Comparison of ENCODE assay signal across 22 mouse cellular contexts in the genomic region with DNA sequence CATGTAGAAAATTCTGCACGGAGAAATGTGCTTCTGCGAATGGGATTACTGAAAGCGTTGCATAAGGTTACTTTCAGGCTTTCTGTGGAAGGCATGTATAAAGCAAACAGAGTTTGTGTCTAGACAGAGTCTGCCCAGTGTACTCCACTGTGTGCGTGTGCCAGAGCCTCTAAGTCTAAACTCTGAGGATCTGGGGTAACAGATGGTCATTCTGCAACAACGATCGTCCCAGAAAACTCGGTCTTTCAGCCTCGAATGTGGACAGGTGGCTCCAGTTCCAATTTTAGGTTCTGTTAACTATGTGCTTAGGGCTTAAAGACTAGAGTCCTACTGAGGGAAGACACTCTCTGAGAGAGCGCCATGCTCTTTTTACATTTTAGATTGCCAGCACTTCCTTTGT. TPM values are rescaled to one million over a fixed set of nuclear protein-coding genes. Genes with fewer than 3 reads are reported as not detected.
DNase-seq lines count a peak whose midpoint lies in the region; ATAC-seq lines count a peak whose summit lies in the region.
"Had no signal": no experiment of that assay in that cellular context is flagged by ENCODE, and none has a peak within 500 bp of the region (broad histone marks: within the 10 kb centered on the region; RNA-seq: fewer than 3 reads in every experiment).

No protein-coding gene starts in this region.

- intact Hi-C loops in left cerebral cortex, postnatal 14 days (cut with DNase I) = no loop called here

- no peak for DNase-seq in frontal cortex, postnatal 25 days (ENCODE audit: low spot score in 2 of 2)
- peak; percentile 19 to 38 for DNase-seq in left cerebral cortex, postnatal 14 days (ENCODE audit: low spot score in 2 of 2)
- no peak for DNase-seq in left cerebral cortex, adult 11 months (ENCODE audit: low spot score)
- DNase-seq in brain, adult 2 months (ENCODE audit: low read depth, low spot score) = peak; percentile 84
- DNase-seq in layer of hippocampus, postnatal 14 days (ENCODE audit: low spot score in 2 of 2) = peak; percentile 9 to 15
- DNase-seq in thymus, adult 18-20 months = no peak
- DNase-seq: adrenal gland, postnatal 25 days; heart, postnatal 36 days; kidney, adult 8-10 months; kidney, postnatal 10 days; left cerebral cortex, postnatal 4 days; lung, embryonic 14.5 days; thymus, adult 2 months; thymus, postnatal 4 days had no signal

- ATAC-seq in frontal cortex, adult (ENCODE audit: low TSS enrichment) = peak; percentile 72
- ATAC-seq: forebrain, embryonic 13.5 days; midbrain, embryonic 13.5 days had no signal

RNA-seq across cellular contexts. Expression of a gene that starts 18.1 kb away (rescaled TPM):
- 10 to 100 TPM; 21.8 to 21.9 TPM for total RNA-seq in left cerebral cortex, postnatal 14 days (2021)
- 10 to 100 TPM; 23.0 to 23.9 TPM for total RNA-seq in layer of hippocampus, postnatal 14 days (2021)

RNA-seq across cellular contexts. Expression of a gene that starts 18.1 kb away (rescaled TPM):
- 10 to 100 TPM; 40.6 to 41.6 TPM for total RNA-seq in left cerebral cortex, postnatal 14 days (2021)
- 10 to 100 TPM; 40.2 to 42.4 TPM for total RNA-seq in layer of hippocampus, postnatal 14 days (2021)

RNA-seq across cellular contexts. Expression of a gene that starts 42.3 kb away (rescaled TPM):
- total RNA-seq in left cerebral cortex, postnatal 14 days (2021) = 1 to 10 TPM; 1.1 to 2.1 TPM
- total RNA-seq in layer of hippocampus, postnatal 14 days (2021) = 1 to 10 TPM; 2.9 to 3.0 TPM
- total RNA-seq: gastrocnemius, adult 8-10 months had no signal

RNA-seq across cellular contexts. Expression of a gene that starts 48.3 kb away (rescaled TPM):
- under 1 TPM; 0.20 to 0.36 TPM for total RNA-seq in left cerebral cortex, postnatal 14 days (2021)
- total RNA-seq in layer of hippocampus, postnatal 14 days (2021) = under 1 TPM; 0.30 to 0.36 TPM
- total RNA-seq: adrenal gland, postnatal 25 days; ES-E14; gastrocnemius, adult 8-10 months; heart, postnatal 36 days; megakaryocyte, adult 5-6 weeks; monocyte, adult 5-6 weeks; neutrophil, adult 5-6 weeks had no signal

Comparison
In these comparisons a context has a peak if more than half of its experiments do, and no peak if none do; other contexts are left out.
1. DNase-seq: peak in left cerebral cortex, postnatal 14 days (2 of 2), brain, adult 2 months (single experiment) and layer of hippocampus, postnatal 14 days (2 of 2); none in frontal cortex, postnatal 25 days (0 of 2), left cerebral cortex, adult 11 months (single experiment) and thymus, adult 18-20 months (0 of 2).